Mouse (Mus musculus) embryonic fibroblast, embryonic 13.5 days (primary cell): ENCODE data around the gene Ifna11.

Experiments
- CTCF ChIP-seq: IDR thresholded peaks from 2 replicates; pipeline ENCODE4 v1.5.1; 2011; ENCODE audit warnings: mild to moderate bottlenecking, control low read depth, low read length, moderate library complexity, borderline replicate concordance; ENCODE audit not compliant: insufficient read depth
- POLR2A ChIP-seq: IDR thresholded peaks from 2 replicates; pipeline ENCODE4 v1.6.1; 2011; ENCODE audit warnings: low read depth, mild to moderate bottlenecking, control low read depth, low read length, moderate library complexity

DNA sequence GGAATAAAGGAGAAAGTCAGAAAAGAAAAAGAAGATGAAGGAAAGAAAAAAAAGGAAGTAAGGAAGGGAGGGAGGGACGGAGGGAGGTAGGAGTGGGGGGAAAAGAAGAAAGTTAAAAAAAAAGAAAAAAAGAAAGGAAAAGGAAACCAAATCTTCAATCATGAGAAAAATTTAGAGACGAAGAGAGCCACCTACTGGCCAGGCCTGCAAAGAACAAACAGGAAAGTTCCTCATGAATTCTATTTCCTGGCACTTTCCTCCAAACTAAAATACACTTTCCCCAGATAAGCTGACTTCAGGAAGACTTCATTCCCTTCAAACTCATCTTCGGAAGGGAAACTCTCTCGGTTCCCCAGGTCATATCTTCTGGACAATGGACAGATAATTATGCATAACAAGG lies 10.8 kb downstream of the Ifna11 start:
- no peak for TF ChIP-seq POLR2A
- no peak for TF ChIP-seq CTCF
